Mouse (Mus musculus) hindbrain, embryonic 16.5 days (tissue): Measurements from ENCODE around the gene Cfdp1. TPM values are rescaled to one million over a fixed set of nuclear protein-coding genes. Genes with fewer than 3 reads are reported as not detected.

Source experiments
- ATAC-seq: fragments of 200-750 bp; cut with Nextera tagmentation; 2 replicates; pipeline ENCODE4 v1.8.0; 2017; ENCODE audit warnings: moderate TSS enrichment, moderate library complexity
- H3K27ac ChIP-seq: fragments of 300-500 bp; sonication (generic); 2 replicates; pipeline ENCODE4 v1.5.1; 2014; ENCODE audit warnings: low read depth, mild to moderate bottlenecking, control low read depth, low read length, moderate library complexity
- H3K27me3 ChIP-seq: fragments of 300-500 bp; sonication (generic); replicated peaks from 2 replicates; pipeline ENCODE4 v1.6.1; 2014; ENCODE audit warnings: low read length; ENCODE audit not compliant: control insufficient read depth, insufficient read depth
- H3K36me3 ChIP-seq: fragments of 300-500 bp; sonication (generic); 2 replicates; pipeline ENCODE4 v1.6.1; 2014; ENCODE audit warnings: mild to moderate bottlenecking, low read length, moderate library complexity, mixed read lengths; ENCODE audit not compliant: control insufficient read depth, insufficient read depth
- H3K4me1 ChIP-seq: fragments of 300-500 bp; sonication (generic); 2 replicates; pipeline ENCODE4 v1.6.1; 2014; ENCODE audit warnings: low read depth, low read length; ENCODE audit not compliant: control insufficient read depth, insufficient read depth
- H3K4me2 ChIP-seq: fragments of 300-500 bp; sonication (generic); 2 replicates; pipeline ENCODE4 v1.6.1; 2014; ENCODE audit warnings: mild to moderate bottlenecking, low read length, control low read depth, moderate library complexity
- H3K4me3 ChIP-seq: fragments of 300-500 bp; sonication (generic); 2 replicates; pipeline ENCODE4 v1.5.1; 2014; ENCODE audit warnings: mild to moderate bottlenecking, low read length, control low read depth, moderate library complexity
- H3K9ac ChIP-seq: fragments of 300-500 bp; sonication (generic); 2 replicates; pipeline ENCODE4 v1.6.1; 2014; ENCODE audit warnings: low read depth, mild to moderate bottlenecking, control low read depth, low read length, moderate library complexity
- H3K9me3 ChIP-seq: fragments of 300-500 bp; sonication (generic); 2 replicates; pipeline ENCODE4 v1.6.1; 2014; ENCODE audit warnings: mild to moderate bottlenecking, low read length, moderate library complexity; ENCODE audit not compliant: control insufficient read depth
- WGBS: fragments of 180-500 bp; shearing (Covaris S2); extraction: QIAGEN DNeasy Blood & Tissue Kit; methylation state at CpG from one replicate; pipeline ENCODE4 v1.1.7; 2014; 5-methylcytosine and 5-hydroxymethylcytosine counted together
- polyA plus RNA-seq: library from polyadenylated mRNA; unstranded; fragments of >200 nt; fragmentation: Nextera tagmentation; extraction: Ambion mirVana; gene quantifications from 2 replicates; pipeline ENCODE4 v1.2.1, GENCODE M21; 2015

Gene Cfdp1
- polyA plus RNA-seq, 1 experiment from 2014 or later, result 210 TPM

DNA sequence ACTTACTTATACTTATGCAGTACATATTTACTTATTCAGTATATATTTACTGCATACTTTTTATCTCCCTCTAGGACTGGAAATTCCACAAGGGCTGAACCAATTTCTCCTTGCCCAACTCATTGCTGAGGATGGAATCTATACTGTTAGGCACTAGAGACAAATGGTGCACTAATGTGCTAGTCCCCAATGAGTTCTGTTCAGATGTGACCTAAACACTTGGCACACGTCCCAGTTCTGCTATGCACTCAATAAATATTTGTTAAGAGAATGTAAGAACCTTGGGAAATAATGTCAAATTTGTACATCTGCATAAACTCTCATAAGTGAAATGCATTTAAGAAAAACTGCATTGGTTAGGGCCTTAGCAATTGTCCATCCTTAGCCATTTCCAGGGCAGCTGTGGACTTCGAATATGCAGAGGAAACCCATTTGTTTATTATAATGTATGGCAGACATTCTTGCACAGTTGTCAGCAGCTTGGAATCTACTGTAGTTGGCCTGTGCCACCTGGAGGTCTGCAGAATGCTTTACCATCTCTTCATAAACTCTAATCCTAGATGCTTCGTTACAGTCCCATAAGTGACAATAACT, 60.7 kb downstream of the Cfdp1 start:
- H3K4me3 ChIP-seq, result no peak overlapping the region
- H3K9ac ChIP-seq, result no peak overlapping the region
- no peaks in the 10 kb centered on the region for H3K27me3 ChIP-seq
- no peaks in the 10 kb centered on the region for H3K36me3 ChIP-seq
- 70% methylated on average over 3 of the region's 3 CpGs for WGBS
- no peaks in the 10 kb centered on the region for H3K9me3 ChIP-seq
- H3K27ac ChIP-seq, result no peak overlapping the region
- no peak for ATAC-seq
- H3K4me2 ChIP-seq, result no peak overlapping the region
- no peaks in the 10 kb centered on the region for H3K4me1 ChIP-seq

DNA sequence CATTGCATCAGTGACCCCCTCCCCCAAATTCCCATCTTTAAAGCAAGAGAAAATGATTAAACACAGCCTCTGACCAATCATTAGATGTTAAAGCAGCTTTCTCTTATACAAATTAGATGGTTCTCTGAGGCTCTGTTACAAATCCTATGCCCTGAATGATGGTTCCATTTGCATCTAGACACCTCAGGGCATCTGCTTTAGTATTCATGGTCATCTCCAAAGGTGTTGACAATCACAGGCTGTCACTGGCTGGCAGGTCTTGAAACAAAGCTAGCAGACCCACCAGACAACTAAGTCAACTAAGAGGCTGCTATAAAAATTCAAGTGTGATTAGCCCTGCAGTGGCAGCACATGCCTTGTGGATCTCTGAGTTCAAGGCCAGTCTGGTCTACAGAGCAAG, 64.5 kb downstream of the Cfdp1 start:
- H3K9ac ChIP-seq, result no peak overlapping the region
- no peak overlapping the region for H3K27ac ChIP-seq
- no peak overlapping the region for H3K4me3 ChIP-seq
- no peak for ATAC-seq
- no peaks in the 10 kb centered on the region for H3K9me3 ChIP-seq
- H3K36me3 ChIP-seq, result no peaks in the 10 kb centered on the region
- H3K4me2 ChIP-seq, result no peak overlapping the region
- peaks cover 17% of the 10 kb centered on the region for H3K4me1 ChIP-seq
- no peaks in the 10 kb centered on the region for H3K27me3 ChIP-seq

DNA sequence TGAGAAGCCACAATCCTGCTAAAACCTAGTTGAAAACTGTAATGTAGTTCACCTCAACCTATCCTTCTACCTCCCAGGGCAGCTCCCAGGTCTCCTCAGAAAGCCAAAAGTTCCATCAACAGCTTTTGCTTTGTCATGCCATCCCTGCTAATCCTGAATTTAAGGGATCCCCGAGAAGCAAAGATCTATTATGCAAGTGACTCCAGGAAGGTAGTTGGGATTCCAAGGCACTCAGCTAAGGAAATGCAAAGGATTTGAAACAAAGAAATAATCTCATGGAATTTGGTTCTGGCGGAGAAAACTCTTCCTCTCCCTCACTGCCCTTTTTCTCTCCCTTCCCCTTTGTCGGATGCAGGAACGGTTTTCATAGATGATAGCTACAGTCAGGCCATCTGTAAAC, 64.9 kb downstream of the Cfdp1 start:
- 38% methylated on average over 4 of the region's 4 CpGs for WGBS
- no peaks in the 10 kb centered on the region for H3K36me3 ChIP-seq
- H3K9ac ChIP-seq, result no peak overlapping the region
- ATAC-seq, result no peak
- H3K9me3 ChIP-seq, result no peaks in the 10 kb centered on the region
- H3K27me3 ChIP-seq, result no peaks in the 10 kb centered on the region
- H3K4me3 ChIP-seq, result no peak overlapping the region
- peaks cover 17% of the 10 kb centered on the region for H3K4me1 ChIP-seq
- no peak overlapping the region for H3K27ac ChIP-seq
- H3K4me2 ChIP-seq, result no peak overlapping the region

DNA sequence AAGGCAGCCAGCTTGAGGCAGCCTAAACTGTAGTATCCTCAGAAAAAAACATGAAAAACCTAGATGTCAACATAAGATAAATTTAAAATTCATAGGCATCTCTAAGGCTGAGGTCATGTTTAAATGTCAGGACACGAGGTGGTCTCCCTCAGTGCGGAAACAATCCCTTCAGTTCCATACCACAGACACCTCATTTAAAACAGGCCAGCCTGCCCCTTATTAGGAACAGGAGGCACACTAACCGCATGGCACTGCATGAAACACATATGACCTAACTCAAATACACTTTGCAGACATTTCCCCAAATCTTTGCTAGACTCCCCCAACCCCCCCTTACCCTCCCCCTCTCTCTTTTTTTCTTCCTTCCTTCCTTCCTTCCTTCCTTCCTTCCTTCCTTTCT, 65.6 kb downstream of the Cfdp1 start:
- H3K36me3 ChIP-seq, result no peaks in the 10 kb centered on the region
- no peak for ATAC-seq
- 60% methylated on average over 3 of the region's 3 CpGs for WGBS
- no peak overlapping the region for H3K4me2 ChIP-seq
- no peaks in the 10 kb centered on the region for H3K27me3 ChIP-seq
- H3K4me1 ChIP-seq, result peaks cover 17% of the 10 kb centered on the region
- peak overlapping the region; percentile 65 for H3K27ac ChIP-seq
- no peaks in the 10 kb centered on the region for H3K9me3 ChIP-seq
- H3K4me3 ChIP-seq, result no peak overlapping the region
- no peak overlapping the region for H3K9ac ChIP-seq

DNA sequence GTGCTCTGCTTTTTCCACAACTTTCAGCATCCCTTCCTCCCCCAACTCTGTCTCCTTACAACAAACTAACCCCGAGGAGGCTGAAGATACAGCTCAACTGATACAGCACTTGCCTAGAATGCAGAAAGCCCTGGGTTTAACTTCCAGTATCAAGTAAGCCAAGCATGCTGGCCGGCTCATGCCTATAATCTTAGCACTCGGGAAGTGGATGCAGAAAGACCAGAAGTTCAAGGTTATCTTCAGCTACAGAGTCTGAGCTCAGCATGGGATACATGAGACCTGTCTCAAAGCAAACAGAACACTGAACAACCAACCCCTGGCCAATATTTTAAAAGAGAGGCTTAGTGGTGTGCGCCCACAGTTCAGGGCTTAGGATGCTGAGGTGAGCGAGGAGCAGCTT, 66.0 kb downstream of the Cfdp1 start:
- no peak overlapping the region; the same call in 1 of the 2 replicates for H3K9ac ChIP-seq
- no peaks in the 10 kb centered on the region for H3K9me3 ChIP-seq
- H3K36me3 ChIP-seq, result no peaks in the 10 kb centered on the region
- H3K27ac ChIP-seq, result peak overlapping the region; percentile 65
- no peaks in the 10 kb centered on the region for H3K27me3 ChIP-seq
- peaks cover 20% of the 10 kb centered on the region for H3K4me1 ChIP-seq
- ATAC-seq, result no peak
- H3K4me2 ChIP-seq, result no peak overlapping the region
- WGBS, result 63% methylated on average over 5 of the region's 5 CpGs
- no peak overlapping the region for H3K4me3 ChIP-seq

DNA sequence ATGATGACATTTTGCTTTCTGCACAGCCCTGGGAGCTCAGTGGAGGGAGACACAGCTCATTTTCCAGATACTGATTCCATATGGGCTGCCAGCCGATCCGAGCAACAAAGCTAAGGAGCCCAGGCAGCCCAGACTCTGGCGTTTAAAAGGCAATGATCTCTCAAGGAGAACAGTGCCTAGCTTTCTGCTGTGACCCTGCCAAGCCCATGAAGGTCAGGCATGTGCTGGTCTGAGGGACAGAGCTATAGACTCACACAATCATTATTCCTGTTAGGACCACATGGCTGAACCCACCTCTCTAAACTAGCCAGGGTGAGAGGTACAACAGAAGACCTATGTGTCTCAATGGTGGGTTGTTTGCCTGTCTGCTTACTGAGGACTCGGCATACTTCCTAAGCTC, 66.4 kb downstream of the Cfdp1 start:
- H3K9ac ChIP-seq, result peak overlapping the region; percentile 2; the same call in 1 of the 2 replicates
- no peaks in the 10 kb centered on the region for H3K36me3 ChIP-seq
- no peaks in the 10 kb centered on the region for H3K9me3 ChIP-seq
- H3K27me3 ChIP-seq, result no peaks in the 10 kb centered on the region
- ATAC-seq, result peak; percentile 71
- H3K4me3 ChIP-seq, result no peak overlapping the region
- H3K27ac ChIP-seq, result peak overlapping the region; percentile 65
- H3K4me1 ChIP-seq, result peaks cover 24% of the 10 kb centered on the region
- peak overlapping the region; percentile 34 for H3K4me2 ChIP-seq
- WGBS, result 16% methylated on average over 4 of the region's 4 CpGs

DNA sequence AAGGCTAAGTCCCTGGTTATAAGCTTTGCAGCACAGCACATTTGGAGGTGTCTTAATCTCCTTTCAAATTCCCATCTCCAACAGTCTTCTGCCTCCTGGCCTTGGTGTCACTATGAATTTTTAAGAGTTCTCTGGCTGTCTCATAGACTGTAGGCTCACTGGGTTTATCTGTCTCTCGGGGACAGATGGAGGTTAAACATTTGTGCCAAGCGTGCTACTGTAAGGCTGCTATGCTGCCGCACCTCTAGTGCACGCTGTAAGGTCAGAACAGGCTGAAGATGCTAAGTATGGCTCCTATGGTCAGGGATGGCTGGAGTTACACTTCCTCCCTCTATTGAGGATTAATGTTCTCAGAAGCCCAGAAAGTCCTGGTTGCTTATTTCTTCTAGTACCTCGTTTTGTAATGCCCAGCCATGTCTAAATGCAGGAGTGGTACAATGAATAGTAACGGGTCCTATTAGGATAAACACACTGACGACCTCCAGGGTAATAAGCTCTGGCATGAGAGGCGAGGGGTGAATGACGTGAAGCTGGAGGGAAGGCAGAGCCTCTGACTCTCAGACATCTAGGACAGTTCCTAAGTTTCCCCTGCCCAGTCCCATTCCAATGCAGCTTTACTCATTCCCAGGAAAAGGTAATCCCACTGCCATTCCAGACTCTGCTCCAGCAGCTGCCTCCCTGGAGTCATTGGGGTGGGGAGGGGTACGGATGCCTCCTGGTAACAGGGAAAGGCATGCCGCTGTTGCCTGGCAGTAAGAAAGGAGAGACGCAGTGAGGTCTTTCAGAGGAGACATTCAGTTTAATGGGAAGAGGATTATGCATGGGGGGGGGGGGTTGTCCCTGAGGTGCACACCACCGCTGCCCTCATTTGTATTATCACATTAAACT, 67.1 kb downstream of the Cfdp1 start:
- H3K9ac ChIP-seq, result no peak overlapping the region; the same call in 1 of the 2 replicates
- no peaks in the 10 kb centered on the region for H3K27me3 ChIP-seq
- 29% methylated on average over 13 of the region's 13 CpGs for WGBS
- H3K4me2 ChIP-seq, result peak overlapping the region; percentile 34
- peak overlapping the region; percentile 65 for H3K27ac ChIP-seq
- peaks cover 25% of the 10 kb centered on the region for H3K4me1 ChIP-seq
- H3K9me3 ChIP-seq, result no peaks in the 10 kb centered on the region
- no peak overlapping the region for H3K4me3 ChIP-seq
- H3K36me3 ChIP-seq, result no peaks in the 10 kb centered on the region
- ATAC-seq, result peak; percentile 77

DNA sequence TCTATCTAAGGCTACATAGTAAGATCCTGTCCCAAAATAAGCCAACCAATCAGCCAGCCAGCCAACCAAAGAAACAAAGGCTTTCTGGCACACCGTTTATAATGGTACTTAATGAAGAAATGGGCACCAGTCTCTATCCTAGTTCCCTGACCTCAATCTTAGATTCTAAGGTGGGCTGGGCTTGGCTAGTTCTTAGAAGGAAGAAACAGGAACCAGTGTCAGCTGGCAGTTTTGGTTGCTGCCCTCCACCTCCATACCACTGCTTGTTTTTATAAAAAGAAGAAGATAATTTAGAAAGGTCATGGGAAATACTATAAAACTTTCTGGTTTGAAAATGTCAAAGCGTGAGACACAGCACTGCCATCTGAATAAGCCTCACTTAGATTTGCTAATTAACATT, 68.0 kb downstream of the Cfdp1 start:
- H3K4me2 ChIP-seq, result no peak overlapping the region
- H3K27me3 ChIP-seq, result no peaks in the 10 kb centered on the region
- H3K9me3 ChIP-seq, result no peaks in the 10 kb centered on the region
- 76% methylated on average over 2 of the region's 2 CpGs for WGBS
- H3K9ac ChIP-seq, result no peak overlapping the region
- peaks cover 25% of the 10 kb centered on the region for H3K4me1 ChIP-seq
- no peak overlapping the region for H3K4me3 ChIP-seq
- no peaks in the 10 kb centered on the region for H3K36me3 ChIP-seq
- no peak overlapping the region for H3K27ac ChIP-seq
- ATAC-seq, result no peak

DNA sequence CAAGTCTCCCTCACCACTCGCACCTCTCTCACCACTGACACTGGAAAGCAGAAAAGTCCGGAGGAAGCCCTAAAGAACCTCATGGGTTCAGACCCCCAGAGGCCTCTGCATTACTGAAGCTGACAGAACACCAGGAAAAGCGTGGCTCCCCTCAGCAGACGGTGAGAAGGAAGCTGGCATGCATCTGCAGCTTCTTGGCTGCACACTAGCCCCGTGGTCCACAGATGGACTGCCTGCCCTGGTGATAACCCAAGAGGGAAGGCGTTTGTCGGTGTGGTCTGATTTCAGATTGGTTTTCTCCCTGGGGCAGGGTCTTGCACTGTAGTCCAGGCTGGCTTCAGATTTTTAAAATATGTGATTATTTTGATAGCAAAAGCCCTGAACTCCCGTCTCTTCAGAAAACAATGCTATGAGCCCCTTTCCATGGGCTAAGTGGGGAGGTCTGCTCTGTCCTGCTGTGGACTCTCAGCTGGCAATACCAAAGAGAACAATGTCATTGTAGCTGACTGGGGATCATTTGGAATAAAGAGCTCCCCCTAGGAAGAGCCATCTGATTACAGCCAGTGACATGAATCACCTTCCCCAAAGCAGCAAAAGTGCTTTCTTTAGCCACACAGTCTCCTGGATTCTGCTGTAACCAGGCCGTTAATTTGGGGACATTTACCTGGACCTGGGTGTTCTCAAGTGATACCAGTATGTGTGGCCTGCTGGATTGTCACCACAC, 71.3 kb downstream of the Cfdp1 start:
- 52% methylated on average over 9 of the region's 9 CpGs for WGBS

More for the DNA sequence above, 71.3 kb downstream of the Cfdp1 start:
- Histone ChIP-seq H3K9me3 (no peaks in the 10 kb centered on the region), H3K4me2 (no peak overlapping the region), H3K36me3 (no peaks in the 10 kb centered on the region), H3K27me3 (no peaks in the 10 kb centered on the region), H3K4me1 (peaks cover 20% of the 10 kb centered on the region), H3K9ac (no peak overlapping the region), H3K27ac (0 out of 2 replicates have a peak overlapping the region, but pooled peaks have one; percentile 26), H3K4me3 (no peak overlapping the region)
- ATAC-seq, result no peak
